Mouse (Mus musculus) MEL (cell line): ENCODE data around the gene 4930550C14Rik. TPM values are rescaled to one million over a fixed set of nuclear protein-coding genes. Genes with fewer than 3 reads are reported as not detected.

Experiments
- DNase-seq: peaks from one replicate; pipeline ENCODE4 v3.0.0; 2011; ENCODE audit warnings: low read depth, low spot score
- H3K27ac ChIP-seq: 2 replicates; pipeline ENCODE4 v1.5.1; 2012; ENCODE audit warnings: low read depth, mild to moderate bottlenecking, control low read depth, low read length, moderate library complexity; ENCODE audit not compliant: control insufficient read depth
- H3K27me3 ChIP-seq, 2 experiments: fragments of 150-350 bp in 1 of 2; sonication (generic) in 1 of 2; 2 replicates each; pipeline ENCODE4 v1.6.1; 2012; ENCODE audit warnings: low read length in 2 of 2, mild to moderate bottlenecking in 2 of 2, improper control_type of control experiment in 1 of 2, moderate library complexity in 1 of 2; ENCODE audit not compliant: insufficient read depth in 2 of 2, control insufficient read depth in 1 of 2
- H3K36me3 ChIP-seq, 2 experiments: 2 replicates each; pipeline ENCODE4 v1.6.1; 2012 to 2014; ENCODE audit warnings: low read length in 2 of 2, improper control_type of control experiment in 1 of 2, inconsistent platforms in 1 of 2, mild to moderate bottlenecking in 1 of 2; ENCODE audit not compliant: insufficient read depth in 2 of 2, control insufficient read depth in 1 of 2
- H3K4me1 ChIP-seq, 2 experiments: fragments of 150-350 bp in 1 of 2; sonication (generic) in 1 of 2; 2 replicates each; pipeline ENCODE4 v1.6.1; 2012; ENCODE audit warnings: low read length in 2 of 2, improper control_type of control experiment in 1 of 2, mild to moderate bottlenecking in 1 of 2; ENCODE audit not compliant: insufficient read depth in 2 of 2, control insufficient read depth in 1 of 2
- H3K4me3 ChIP-seq, 2 experiments: fragments of 150-350 bp in 1 of 2; sonication (generic) in 1 of 2; 2 replicates each; pipeline ENCODE4 v1.5.1; 2012; ENCODE audit warnings: low read depth in 2 of 2, low read length in 2 of 2, mild to moderate bottlenecking in 2 of 2, moderate library complexity in 2 of 2, control low read depth in 1 of 2, improper control_type of control experiment in 1 of 2; ENCODE audit not compliant: control insufficient read depth in 1 of 2, insufficient read depth in 1 of 2
- H3K79me2 ChIP-seq: 2 replicates; pipeline ENCODE4 v1.6.1; 2012; ENCODE audit warnings: mild to moderate bottlenecking, low read length, moderate library complexity; ENCODE audit not compliant: control insufficient read depth, poor library complexity, insufficient read depth
- H3K9ac ChIP-seq: 2 replicates; pipeline ENCODE4 v1.6.1; 2012; ENCODE audit warnings: low read depth, mild to moderate bottlenecking, control low read depth, low read length, moderate library complexity; ENCODE audit not compliant: control insufficient read depth, poor library complexity, severe bottlenecking
- H3K9me3 ChIP-seq: fragments of 150-350 bp; sonication (generic); replicated peaks from 2 replicates; pipeline ENCODE4 v1.6.1; 2012; ENCODE audit warnings: mild to moderate bottlenecking, low read length, improper control_type of control experiment, moderate library complexity; ENCODE audit not compliant: insufficient read depth
- BHLHE40 ChIP-seq: IDR thresholded peaks from 2 replicates; pipeline ENCODE4 v1.6.1; 2012; ENCODE audit warnings: low read depth, mild to moderate bottlenecking, inconsistent platforms, low read length, improper control_type of control experiment, borderline replicate concordance
- CHD1 ChIP-seq: IDR thresholded peaks from 2 replicates; pipeline ENCODE4 v1.6.1; 2012; ENCODE audit warnings: low read depth, mild to moderate bottlenecking, inconsistent platforms, low read length, improper control_type of control experiment
- CTCF ChIP-seq, 3 experiments: IDR thresholded peaks in 2 of 3; conservative IDR thresholded peaks in 1 of 3; 2 replicates each; pipeline ENCODE4 v1.5.1; 2011 to 2012; ENCODE audit warnings: low read length in 3 of 3, low read depth in 2 of 3, mild to moderate bottlenecking in 2 of 3, improper control_type of control experiment in 1 of 3, inconsistent platforms in 1 of 3, mixed read lengths in 1 of 3, moderate library complexity in 1 of 3; ENCODE audit not compliant: control insufficient read depth in 1 of 3, insufficient read depth in 1 of 3, poor library complexity in 1 of 3, severe bottlenecking in 1 of 3
- E2F4 ChIP-seq: IDR thresholded peaks from 2 replicates; pipeline ENCODE4 v1.6.1; 2011; ENCODE audit warnings: low read depth, low read length, improper control_type of control experiment, borderline replicate concordance
- EP300 ChIP-seq, 2 experiments: IDR thresholded peaks; 2 replicates each; pipeline ENCODE4 v1.6.1; 2011; ENCODE audit warnings: improper control_type of control experiment in 2 of 2, low read length in 2 of 2, low read depth in 1 of 2, mild to moderate bottlenecking in 1 of 2
- ETS1 ChIP-seq: IDR thresholded peaks from 2 replicates; pipeline ENCODE4 v1.6.1; 2012; ENCODE audit warnings: low read depth, mild to moderate bottlenecking, inconsistent platforms, low read length, improper control_type of control experiment, moderate library complexity
- GABPA ChIP-seq: IDR thresholded peaks from 2 replicates; pipeline ENCODE4 v1.6.1; 2012; ENCODE audit warnings: low read depth, mild to moderate bottlenecking, inconsistent platforms, low read length, improper control_type of control experiment, moderate library complexity
- GATA1 ChIP-seq: IDR thresholded peaks from 2 replicates; pipeline ENCODE4 v1.6.1; 2011; ENCODE audit warnings: low read depth, low read length, improper control_type of control experiment
- HCFC1 ChIP-seq: IDR thresholded peaks from 2 replicates; pipeline ENCODE4 v1.6.1; 2012; ENCODE audit warnings: low read depth, mild to moderate bottlenecking, inconsistent platforms, low read length, improper control_type of control experiment, moderate library complexity
- MAFK ChIP-seq: IDR thresholded peaks from 2 replicates; pipeline ENCODE4 v1.6.1; 2011; ENCODE audit warnings: low read depth, mild to moderate bottlenecking, low read length, improper control_type of control experiment, borderline replicate concordance
- MAX ChIP-seq: IDR thresholded peaks from 2 replicates; pipeline ENCODE4 v1.6.1; 2011; ENCODE audit warnings: low read length, improper control_type of control experiment
- MEF2A ChIP-seq: IDR thresholded peaks from 2 replicates; pipeline ENCODE4 v1.6.1; 2014; ENCODE audit warnings: low read depth, mild to moderate bottlenecking, inconsistent platforms, low read length, improper control_type of control experiment; ENCODE audit not compliant: poor library complexity, insufficient replicate concordance, severe bottlenecking; ENCODE audit errors: extremely low read depth
- MYB ChIP-seq: IDR thresholded peaks from 2 replicates; pipeline ENCODE4 v1.6.1; 2011; ENCODE audit warnings: mild to moderate bottlenecking, low read depth, low read length, improper control_type of control experiment
- NRF1 ChIP-seq: IDR thresholded peaks from 2 replicates; pipeline ENCODE4 v1.6.1; 2014; ENCODE audit warnings: low read depth, mild to moderate bottlenecking, inconsistent platforms, low read length, improper control_type of control experiment, moderate library complexity; ENCODE audit not compliant: poor library complexity, insufficient read depth, severe bottlenecking
- POLR2AphosphoS5 ChIP-seq: IDR thresholded peaks from 2 replicates; pipeline ENCODE4 v1.6.1; 2012; ENCODE audit warnings: low read depth, borderline replicate concordance, mild to moderate bottlenecking, inconsistent platforms, low read length, moderate library complexity, mixed read lengths
- RAD21 ChIP-seq: IDR thresholded peaks from 2 replicates; pipeline ENCODE4 v1.6.1; 2011; ENCODE audit warnings: mild to moderate bottlenecking, low read depth, low read length, improper control_type of control experiment
- SIN3A ChIP-seq: IDR thresholded peaks from 2 replicates; pipeline ENCODE4 v1.6.1; 2012; ENCODE audit warnings: low read length, improper control_type of control experiment, inconsistent platforms
- TAL1 ChIP-seq: IDR thresholded peaks from 2 replicates; pipeline ENCODE4 v1.6.1; 2012; ENCODE audit warnings: mild to moderate bottlenecking, inconsistent platforms, low read length, moderate library complexity, mixed read lengths
- TBP ChIP-seq: IDR thresholded peaks from 2 replicates; pipeline ENCODE4 v1.8.0; 2011; ENCODE audit warnings: low read depth, low read length, improper control_type of control experiment
- TCF12 ChIP-seq: IDR thresholded peaks from 2 replicates; pipeline ENCODE4 v1.6.1; 2014; ENCODE audit warnings: low read depth, mild to moderate bottlenecking, inconsistent platforms, low read length, improper control_type of control experiment, moderate library complexity
- UBTF ChIP-seq: IDR thresholded peaks from 2 replicates; pipeline ENCODE4 v1.6.1; 2012; ENCODE audit warnings: low read depth, mild to moderate bottlenecking, inconsistent platforms, low read length, improper control_type of control experiment, moderate library complexity, borderline replicate concordance; ENCODE audit not compliant: insufficient read depth
- ZC3H11A ChIP-seq: IDR thresholded peaks from 2 replicates; pipeline ENCODE4 v1.6.1; 2012; ENCODE audit warnings: low read depth, mild to moderate bottlenecking, inconsistent platforms, low read length, improper control_type of control experiment
- polyA plus RNA-seq, 2 experiments: library from polyadenylated mRNA; stranded (reverse) in 1 of 2; unstranded in 1 of 2; fragments of >175 nt in 1 of 2; fragments of >200 nt in 1 of 2; gene quantifications; 2 replicates each; pipeline versions ENCODE4 v1.2.1 to v1.2.4; 2012; ENCODE audit warnings: low replicate concordance in 2 of 2, low read depth in 1 of 2; ENCODE audit not compliant: insufficient read length in 2 of 2, insufficient read depth in 1 of 2, missing spikeins in 1 of 2
- total RNA-seq: library from RNA; depleted of rRNA; stranded (reverse); fragments of 300-350 nt; gene quantifications from 2 replicates; pipeline ENCODE4 v1.2.3, GENCODE M21; 2012

Gene 4930550C14Rik
- total and polyA plus RNA-seq, 3 experiments: 0.08 TPM; not detected in 1

GRCm38 (mm10) chr9:53408953-53409361 is 6.8 kb downstream of the 4930550C14Rik start:
- H3K9me3 ChIP-seq: no peaks in the 10 kb centered on the region

DNA sequence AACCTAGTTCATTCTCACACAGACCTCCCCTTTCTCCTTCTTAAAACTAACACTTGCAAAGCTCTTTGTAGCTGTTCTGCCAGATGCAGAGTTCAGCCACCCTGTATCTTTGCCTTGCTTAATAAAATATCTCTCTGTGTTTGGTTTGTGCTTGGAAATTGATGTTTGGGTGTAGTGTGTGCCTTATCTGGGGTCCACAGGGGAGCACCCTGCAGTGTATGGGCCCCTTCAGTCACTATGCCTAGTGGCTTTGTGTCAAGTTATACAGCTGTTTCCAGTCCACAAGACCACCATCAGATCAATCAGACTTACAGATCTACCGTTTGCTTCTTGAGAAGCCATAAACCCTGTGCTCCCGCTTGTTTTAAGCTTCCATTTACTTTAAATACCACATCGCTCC is 7.3 kb downstream of the 4930550C14Rik start:
- no peaks in the 10 kb centered on the region for H3K79me2 ChIP-seq
- no peaks in the 10 kb centered on the region; a peak in 2 of 4 replicates for H3K36me3 ChIP-seq
- 0 out of 4 replicates have a peak, but pooled peaks cover 0 to 6% of the 10 kb centered on the region in 2 experiments for H3K4me1 ChIP-seq
- no peak overlapping the region for H3K4me3 ChIP-seq
- H3K27ac ChIP-seq: no peak overlapping the region
- H3K9me3 ChIP-seq: no peaks in the 10 kb centered on the region
- no peaks in the 10 kb centered on the region; a peak in 1 of 4 replicates for H3K27me3 ChIP-seq
- TF ChIP-seq NRF1 (no peak), CHD1 (no peak), BHLHE40 (no peak), GATA1 (no peak), POLR2AphosphoS5 (no peak), HCFC1 (no peak), GABPA (no peak)
- H3K9ac ChIP-seq: no peak overlapping the region
- no peak for DNase-seq

More at GRCm38 (mm10) chr9:53408953-53409361, 6.8 kb downstream of the 4930550C14Rik start:
- Histone ChIP-seq H3K27ac (no peak overlapping the region), H3K4me1 (0 out of 4 replicates have a peak, but pooled peaks cover 0 to 6% of the 10 kb centered on the region in 2 experiments), H3K79me2 (no peaks in the 10 kb centered on the region), H3K9ac (no peak overlapping the region), H3K36me3 (no peaks in the 10 kb centered on the region; a peak in 2 of 4 replicates), H3K4me3 (no peak overlapping the region), H3K27me3 (no peaks in the 10 kb centered on the region; a peak in 1 of 4 replicates)
- TF ChIP-seq HCFC1 (no peak), ETS1 (no peak), RAD21 (no peak), MAFK (no peak), E2F4 (no peak)
- peak; percentile 43 for DNase-seq

- Histone ChIP-seq H3K27me3 (no peaks in the 10 kb centered on the region), H3K27ac (peak overlapping the region; percentile 84), H3K9me3 (no peaks in the 10 kb centered on the region), H3K36me3 (peaks cover 0 to 17% of the 10 kb centered on the region in 2 experiments; a peak in 2 of 4 replicates), H3K9ac (peak overlapping the region; percentile 45), H3K4me1 (peaks cover 8 to 12% of the 10 kb centered on the region in 2 experiments; a peak in 3 of 4 replicates), H3K4me3 (peak overlapping the region; percentile 42 to 50), H3K79me2 (no peaks in the 10 kb centered on the region)
- peak; percentile 92 for DNase-seq
- TF ChIP-seq EP300 (IDR thresholded peaks at IDR 0.05; ENCODE audit: low read depth in 1 of 2, low read length in 2 of 2): peak; percentile 92 to 94
- peak; percentile 95 for TF ChIP-seq TCF12
- TF ChIP-seq MAFK: no peak
- no peak for TF ChIP-seq E2F4
- TF ChIP-seq ZC3H11A: no peak
- no peak for TF ChIP-seq CHD1
- TF ChIP-seq ETS1: peak; percentile 79; the same call in 1 of the 2 replicates
- no peak for TF ChIP-seq RAD21
- TF ChIP-seq MEF2A: no peak
- TF ChIP-seq MAX: no peak
- TF ChIP-seq CTCF (IDR thresholded peaks at IDR 0.05 in 2 of 3, conservative IDR thresholded peaks at IDR 0.05 in 1 of 3; ENCODE audit: control insufficient read depth in 1 of 3, insufficient read depth in 1 of 3, low read depth in 2 of 3, low read length in 3 of 3, poor library complexity in 1 of 3, severe bottlenecking in 1 of 3): no peak
- TF ChIP-seq HCFC1: 0 out of 2 replicates have a peak, but pooled peaks have one; percentile 7
- no peak for TF ChIP-seq UBTF
- TF ChIP-seq MYB: no peak
- TF ChIP-seq TAL1: peak; percentile 92
- TF ChIP-seq TBP: no peak
- peak; percentile 54; the same call in 1 of the 2 replicates for TF ChIP-seq SIN3A
These were observed 20.2 kb downstream of the 4930550C14Rik start for GRCm38 (mm10) chr9:53422133-53422896.
